Mouse (Mus musculus): ENCODE results near the gene Pkhd1.
A peak's percentile ranks its signal among the peaks of the same experiment; 100 is the strongest.

DNA sequence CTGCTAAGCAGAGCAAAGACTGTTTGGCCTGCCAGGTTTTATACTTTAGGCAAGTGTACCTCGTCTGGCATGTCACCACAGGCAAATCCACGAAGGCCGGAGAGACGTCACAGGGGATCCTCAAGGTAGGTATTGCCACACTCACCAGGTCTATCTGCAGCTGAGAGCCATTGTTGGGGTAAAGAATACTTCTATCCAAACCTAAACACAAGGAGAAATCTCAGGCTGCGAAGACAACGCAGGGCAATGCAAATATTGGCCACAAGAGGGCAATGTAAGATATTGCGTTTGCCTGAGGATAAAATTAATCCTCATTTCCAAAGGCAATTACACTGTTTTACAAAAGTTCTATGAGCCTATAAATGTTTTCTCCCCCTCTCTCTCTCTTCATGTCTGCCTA lies 5.2 kb downstream of the Pkhd1 start:
- TF ChIP-seq POLR2A (IDR thresholded peaks at IDR 0.05; ENCODE audit: extremely low read depth, insufficient read depth, low read length) (no peak), CTCF (IDR thresholded peaks at IDR 0.05; ENCODE audit: low read depth, low read length) (peak; percentile 45)
